Mouse (Mus musculus): ENCODE measurements at regions not wholly inside any gene's neighbourhood (a gene's known extent, or its start where the extent isn't known, plus 50 kb on each side); places are given as distances from the start of the nearest gene placed in this dataset.

- ATAC-seq (ENCODE audit: poor library complexity, severe bottlenecking), result no peak
These were observed 84.0 kb upstream of the Arrdc3 start for GRCm38 (mm10) chr13:80798863-80799817.

GRCm38 (mm10) chr13:80806172-80806571, 77.0 kb upstream of the Arrdc3 start:
- peak; percentile 68 for ATAC-seq (ENCODE audit: poor library complexity, severe bottlenecking)

GRCm38 (mm10) chr13:80827037-80827471, 56.1 kb upstream of the Arrdc3 start:
- no peak for ATAC-seq (ENCODE audit: poor library complexity, severe bottlenecking)

Measured in megakaryocyte, adult 5-6 weeks (primary cell).